Mouse (Mus musculus) frontal cortex, postnatal 14 days (tissue): ENCODE measurements at regions not wholly inside any gene's neighbourhood (a gene's known extent, or its start where the extent isn't known, plus 50 kb on each side); places are given as distances from the start of the nearest gene placed in this dataset.

ENCODE experiments used
- DNase-seq, 2 experiments: peaks; one replicate each; pipeline ENCODE4 v3.0.0; 2022; ENCODE audit warnings: low spot score in 2 of 2

GRCm38 (mm10) chr3:9957870-9958269 lies 130.0 kb upstream of the Gm9833 start:
- DNase-seq, result no peak

DNA sequence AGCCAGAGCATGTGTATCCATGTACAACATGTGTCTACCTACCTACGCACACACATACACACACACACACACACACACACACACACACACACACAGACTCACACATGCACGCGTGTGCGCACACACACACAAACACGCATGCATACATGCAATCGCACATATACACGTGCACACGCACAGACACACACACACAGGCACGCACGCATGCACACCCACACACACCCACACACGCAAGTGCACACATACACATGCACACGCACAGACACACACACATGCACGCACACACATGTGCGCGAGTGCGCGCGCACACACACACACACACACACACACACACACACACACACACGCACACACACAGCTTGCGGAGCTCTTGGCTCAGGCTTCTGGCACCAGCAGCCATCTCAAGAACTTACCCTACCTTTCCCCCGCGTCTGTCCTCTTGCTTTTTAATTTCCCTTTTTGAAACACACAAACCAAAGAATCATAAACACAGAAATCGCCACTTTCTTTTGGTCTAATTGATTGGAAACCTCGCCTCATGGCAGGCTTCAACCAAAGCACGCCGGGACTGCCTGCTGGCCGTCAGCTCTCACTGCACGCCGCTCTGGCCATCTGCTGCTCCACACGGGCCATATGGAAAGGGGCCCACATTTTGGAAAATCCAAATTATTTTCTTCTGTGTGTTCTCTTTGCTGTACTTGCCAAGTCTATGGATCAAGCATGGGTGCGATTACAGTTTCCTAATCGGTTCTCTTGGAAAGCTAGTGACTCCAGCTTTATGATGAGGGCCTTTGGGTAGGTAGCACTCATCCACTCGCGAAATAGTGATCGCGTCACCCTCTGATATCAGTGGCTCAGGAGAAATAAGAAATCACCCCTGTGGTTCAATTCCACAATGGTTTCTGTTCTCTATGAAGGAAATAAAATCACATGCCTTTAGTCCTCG lies 127.9 kb upstream of the Gm9833 start:
- no peak for DNase-seq

- DNase-seq, result no peak
Observed at GRCm38 (mm10) chr3:9960696-9961095, 127.2 kb upstream of the Gm9833 start.
